Mouse (Mus musculus) stomach, embryonic 14.5 days (tissue): Measurements from ENCODE around the gene Asb1. TPM values are rescaled to one million over a fixed set of nuclear protein-coding genes. Genes with fewer than 3 reads are reported as not detected.

Experiments used
- ATAC-seq: fragments of 200-750 bp; cut with Nextera tagmentation; 2 replicates; pipeline ENCODE4 v1.8.0; 2017; ENCODE audit warnings: low read depth, moderate TSS enrichment; ENCODE audit not compliant: insufficient number of reproducible peaks, insufficient read depth, low FRiP score
- H3K27ac ChIP-seq: fragments of 300-500 bp; sonication (generic); 2 replicates; pipeline ENCODE4 v1.5.1; 2014; ENCODE audit warnings: mild to moderate bottlenecking, low read length, moderate library complexity, mixed read lengths
- H3K27me3 ChIP-seq: fragments of 300-500 bp; sonication (generic); 2 replicates; pipeline ENCODE4 v1.6.1; 2014; ENCODE audit warnings: low read length, control low read depth, mixed read lengths; ENCODE audit not compliant: control insufficient read depth, insufficient read depth
- H3K36me3 ChIP-seq: fragments of 300-500 bp; sonication (generic); 2 replicates; pipeline ENCODE4 v1.6.1; 2014; ENCODE audit warnings: mild to moderate bottlenecking, control low read depth, low read length, moderate library complexity, mixed read lengths; ENCODE audit not compliant: control insufficient read depth, insufficient read depth
- H3K4me1 ChIP-seq: fragments of 300-500 bp; sonication (generic); 2 replicates; pipeline ENCODE4 v1.6.1; 2014; ENCODE audit warnings: low read length, control low read depth, mixed read lengths; ENCODE audit not compliant: control insufficient read depth, insufficient read depth
- H3K4me2 ChIP-seq: fragments of 300-500 bp; sonication (generic); replicated peaks from 2 replicates; pipeline ENCODE4 v1.6.1; 2014; ENCODE audit warnings: low read depth, low read length, control low read depth
- H3K4me3 ChIP-seq: fragments of 300-500 bp; sonication (generic); 2 replicates; pipeline ENCODE4 v1.5.1; 2014; ENCODE audit warnings: low read depth, low read length, control low read depth
- H3K9ac ChIP-seq: fragments of 300-500 bp; sonication (generic); replicated peaks from 2 replicates; pipeline ENCODE4 v1.6.1; 2014; ENCODE audit warnings: low read depth, mild to moderate bottlenecking, control low read depth, low read length, moderate library complexity, mixed read lengths
- H3K9me3 ChIP-seq: fragments of 300-500 bp; sonication (generic); 2 replicates; pipeline ENCODE4 v1.6.1; 2016; ENCODE audit warnings: low read depth, low read length, control low read depth; ENCODE audit not compliant: control insufficient read depth
- WGBS: fragments of 180-500 bp; shearing (Covaris S2); extraction: QIAGEN DNeasy Blood & Tissue Kit; methylation state at CpG from one replicate; pipeline ENCODE4 v1.1.7; 2014; 5-methylcytosine and 5-hydroxymethylcytosine counted together
- polyA plus RNA-seq: library from polyadenylated mRNA; unstranded; fragments of >200 nt; fragmentation: Nextera tagmentation; extraction: Ambion mirVana; gene quantifications from 2 replicates; pipeline ENCODE4 v1.2.1, GENCODE M21; 2014

Asb1 gene
- polyA plus RNA-seq, 1 experiment from 2014 or later: 6.5 TPM

GRCm38 (mm10) chr1:91549073-91549472 is 8.7 kb downstream of the Asb1 start:
- ATAC-seq: no peak
- Histone ChIP-seq H3K4me2 (no peak overlapping the region), H3K27ac (no peak overlapping the region), H3K9ac (no peak overlapping the region), H3K9me3 (no peaks in the 10 kb centered on the region), H3K27me3 (no peaks in the 10 kb centered on the region), H3K4me1 (no peaks in the 10 kb centered on the region), H3K36me3 (peaks cover 11% of the 10 kb centered on the region), H3K4me3 (no peak overlapping the region)
- WGBS: 69% methylated on average over 2 of the region's 2 CpGs

- H3K27ac ChIP-seq: no peak overlapping the region
- no peak overlapping the region for H3K4me2 ChIP-seq
- H3K27me3 ChIP-seq: no peaks in the 10 kb centered on the region
- H3K9me3 ChIP-seq: no peaks in the 10 kb centered on the region
- H3K9ac ChIP-seq: no peak overlapping the region
- peaks cover 7% of the 10 kb centered on the region for H3K36me3 ChIP-seq
- 68% methylated on average over 2 of the region's 2 CpGs for WGBS
- no peak for ATAC-seq
- H3K4me3 ChIP-seq: no peak overlapping the region
- H3K4me1 ChIP-seq: no peaks in the 10 kb centered on the region
Measured at GRCm38 (mm10) chr1:91557099-91557498, 16.8 kb downstream of the Asb1 start.

DNA sequence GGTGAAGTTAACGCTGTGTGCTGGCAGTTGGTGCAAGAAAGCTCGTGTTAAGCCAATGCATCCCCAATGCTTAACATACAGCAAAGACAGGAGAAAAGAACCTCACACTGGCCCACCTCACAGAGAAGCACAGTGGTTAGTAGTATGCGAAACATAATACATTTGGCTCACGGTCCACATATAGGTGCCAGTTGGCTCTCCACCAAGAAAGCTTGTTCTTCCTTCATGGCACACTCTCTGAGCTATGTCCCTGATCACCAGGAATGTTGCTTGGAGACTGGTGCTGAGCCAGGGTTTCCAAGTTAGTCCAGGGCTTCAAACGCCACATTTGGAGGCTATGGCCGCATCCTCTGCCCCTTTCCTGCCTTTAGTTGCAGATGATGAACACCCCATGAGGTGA is 20.9 kb downstream of the Asb1 start:
- no peak for ATAC-seq
- H3K4me3 ChIP-seq: no peak overlapping the region
- H3K27ac ChIP-seq: no peak overlapping the region
- no peak overlapping the region for H3K9ac ChIP-seq
- H3K4me1 ChIP-seq: no peaks in the 10 kb centered on the region
- no peaks in the 10 kb centered on the region for H3K27me3 ChIP-seq
- H3K9me3 ChIP-seq: no peaks in the 10 kb centered on the region
- H3K4me2 ChIP-seq: no peak overlapping the region
- 88% methylated on average over 6 of the region's 6 CpGs for WGBS
- H3K36me3 ChIP-seq: no peaks in the 10 kb centered on the region; the same call in 1 of the 2 replicates

- Histone ChIP-seq H3K4me3 (no peak overlapping the region), H3K9me3 (no peaks in the 10 kb centered on the region), H3K27ac (no peak overlapping the region), H3K9ac (no peak overlapping the region), H3K4me2 (no peak overlapping the region), H3K4me1 (no peaks in the 10 kb centered on the region), H3K27me3 (no peaks in the 10 kb centered on the region), H3K36me3 (no peaks in the 10 kb centered on the region)
- ATAC-seq: no peak
- WGBS: 80% methylated on average over 4 of the region's 4 CpGs
Measured at GRCm38 (mm10) chr1:91562977-91563590, 22.7 kb downstream of the Asb1 start.

- no peak for ATAC-seq
- H3K27me3 ChIP-seq: no peaks in the 10 kb centered on the region
- H3K4me1 ChIP-seq: no peaks in the 10 kb centered on the region
- H3K9me3 ChIP-seq: no peaks in the 10 kb centered on the region
- 71% methylated on average over 3 of the region's 3 CpGs for WGBS
- no peak overlapping the region for H3K27ac ChIP-seq
- no peaks in the 10 kb centered on the region for H3K36me3 ChIP-seq
- no peak overlapping the region for H3K4me3 ChIP-seq
- H3K9ac ChIP-seq: no peak overlapping the region
- H3K4me2 ChIP-seq: no peak overlapping the region
Measured at GRCm38 (mm10) chr1:91564004-91564403, 23.7 kb downstream of the Asb1 start.

- H3K27ac ChIP-seq: no peak overlapping the region
- no peak for ATAC-seq
- no peaks in the 10 kb centered on the region for H3K36me3 ChIP-seq
- H3K9me3 ChIP-seq: no peaks in the 10 kb centered on the region
- no peak overlapping the region for H3K4me3 ChIP-seq
- 39% methylated on average over 6 of the region's 6 CpGs for WGBS
- H3K9ac ChIP-seq: no peak overlapping the region
- H3K4me1 ChIP-seq: no peaks in the 10 kb centered on the region
- no peaks in the 10 kb centered on the region for H3K27me3 ChIP-seq
- H3K4me2 ChIP-seq: no peak overlapping the region
Measured at GRCm38 (mm10) chr1:91564598-91564997, 24.3 kb downstream of the Asb1 start.

DNA sequence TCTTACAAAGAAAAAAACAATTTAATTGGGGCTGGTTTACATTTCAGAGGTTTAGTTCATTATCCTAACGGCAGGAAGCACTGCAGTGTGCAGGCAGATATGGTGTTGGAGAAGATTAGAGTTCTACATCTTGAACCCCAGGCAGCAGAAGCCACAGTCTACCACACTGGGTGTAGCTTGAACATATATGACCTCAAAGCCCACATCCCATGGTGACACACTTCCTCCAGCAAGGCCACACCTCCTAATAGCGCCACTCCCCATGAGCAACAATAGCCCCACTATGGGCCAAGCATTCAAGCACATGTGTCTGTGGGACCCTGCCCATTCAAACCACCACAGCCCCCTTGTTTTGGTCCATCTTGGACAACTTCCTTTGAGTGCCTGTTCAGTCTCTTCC is 26.9 kb downstream of the Asb1 start:
- ATAC-seq: no peak
- H3K4me1 ChIP-seq: no peaks in the 10 kb centered on the region
- 85% methylated on average over 2 of the region's 2 CpGs for WGBS

GRCm38 (mm10) chr1:91572458-91572857 is 32.1 kb downstream of the Asb1 start:
- Histone ChIP-seq H3K36me3 (no peaks in the 10 kb centered on the region), H3K9me3 (no peaks in the 10 kb centered on the region), H3K27me3 (no peaks in the 10 kb centered on the region), H3K27ac (no peak overlapping the region), H3K4me2 (no peak overlapping the region), H3K4me1 (no peaks in the 10 kb centered on the region), H3K4me3 (no peak overlapping the region), H3K9ac (no peak overlapping the region)
- WGBS: 82% methylated on average over 10 of the region's 10 CpGs
- ATAC-seq: no peak

More for the DNA sequence above, 26.9 kb downstream of the Asb1 start:
- Histone ChIP-seq H3K4me3 (no peak overlapping the region), H3K9ac (no peak overlapping the region), H3K4me2 (no peak overlapping the region), H3K27ac (no peak overlapping the region), H3K27me3 (no peaks in the 10 kb centered on the region), H3K36me3 (no peaks in the 10 kb centered on the region), H3K9me3 (no peaks in the 10 kb centered on the region)

DNA sequence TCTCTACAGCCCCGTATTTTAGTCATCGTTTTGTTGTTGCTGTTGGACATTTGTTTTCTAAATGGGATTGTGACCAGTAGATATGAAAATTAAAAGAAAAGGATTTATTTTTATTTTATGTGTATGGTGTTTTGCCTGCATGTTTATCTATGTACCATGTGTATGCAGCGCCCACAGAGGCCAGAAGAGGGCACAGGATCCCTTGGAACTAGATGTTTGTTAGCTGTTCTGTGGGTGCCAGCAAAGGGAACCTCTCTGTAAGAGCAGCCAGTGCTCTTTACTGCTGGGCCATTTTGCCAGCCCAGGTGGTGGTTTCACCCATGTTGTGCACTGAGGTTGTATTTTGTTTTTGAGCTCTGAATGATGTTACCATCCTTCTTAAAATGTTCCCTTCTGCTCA is 33.9 kb downstream of the Asb1 start:
- no peaks in the 10 kb centered on the region for H3K27me3 ChIP-seq
- H3K9ac ChIP-seq: no peak overlapping the region
- no peak overlapping the region for H3K4me3 ChIP-seq
- peaks cover 3% of the 10 kb centered on the region; the same call in 1 of the 2 replicates for H3K4me1 ChIP-seq
- no peak overlapping the region for H3K4me2 ChIP-seq
- ATAC-seq: no peak
- no peaks in the 10 kb centered on the region for H3K36me3 ChIP-seq
- no peak overlapping the region for H3K27ac ChIP-seq
- H3K9me3 ChIP-seq: no peaks in the 10 kb centered on the region
- 72% methylated on average over 3 of the region's 3 CpGs for WGBS
